Mouse (Mus musculus): ENCODE results near the gene Cep41.

Gene Cep41

GRCm38 (mm10) chr6:30624763-30625162 is 68.8 kb downstream of the Cep41 start:
- DNase-seq (ENCODE audit: low spot score) = no peak

GRCm38 (mm10) chr6:30621986-30622389 is 71.6 kb downstream of the Cep41 start:
- no peak for DNase-seq (ENCODE audit: low spot score)

GRCm38 (mm10) chr6:30620994-30621393 is 72.6 kb downstream of the Cep41 start:
- no peak for DNase-seq (ENCODE audit: low spot score)

- DNase-seq (ENCODE audit: low spot score) = no peak
These were observed 73.0 kb downstream of the Cep41 start for GRCm38 (mm10) chr6:30620591-30620990.

GRCm38 (mm10) chr6:30619606-30620005 is 73.9 kb downstream of the Cep41 start:
- DNase-seq (ENCODE audit: low spot score) = no peak

- DNase-seq (ENCODE audit: low spot score) = no peak
These were observed 74.8 kb downstream of the Cep41 start for GRCm38 (mm10) chr6:30618735-30619134.

- DNase-seq (ENCODE audit: low spot score) = peak; percentile 82
These were observed 75.5 kb downstream of the Cep41 start for GRCm38 (mm10) chr6:30617959-30618590.

- DNase-seq (ENCODE audit: low spot score) = peak; percentile 95
These were observed 76.3 kb downstream of the Cep41 start for GRCm38 (mm10) chr6:30617020-30617958.

- peak; percentile 85 for DNase-seq (ENCODE audit: low spot score)
These were observed 77.0 kb downstream of the Cep41 start for GRCm38 (mm10) chr6:30616491-30616941.

- no peak for DNase-seq (ENCODE audit: low spot score)
These were observed 77.8 kb downstream of the Cep41 start for GRCm38 (mm10) chr6:30615741-30616140.

GRCm38 (mm10) chr6:30614251-30614650 is 79.3 kb downstream of the Cep41 start:
- DNase-seq (ENCODE audit: low spot score) = no peak

- DNase-seq (ENCODE audit: low spot score) = peak; percentile 55
These were observed 82.3 kb downstream of the Cep41 start for GRCm38 (mm10) chr6:30611212-30611611.

- no peak for DNase-seq (ENCODE audit: low spot score)
These were observed 82.8 kb downstream of the Cep41 start, which contains the start of gene Cpa5 for GRCm38 (mm10) chr6:30610710-30611109. Cpa5 (plus strand) TSS chr6:30611010.

- no peak for DNase-seq (ENCODE audit: low spot score)
These were observed 87.9 kb downstream of the Cep41 start for GRCm38 (mm10) chr6:30605672-30606071.

- DNase-seq (ENCODE audit: low spot score) = no peak
These were observed 88.4 kb downstream of the Cep41 start for GRCm38 (mm10) chr6:30605111-30605510.

GRCm38 (mm10) chr6:30604342-30604867 is 89.1 kb downstream of the Cep41 start:
- DNase-seq (ENCODE audit: low spot score) = peak; percentile 49
